Mouse (Mus musculus) limb, embryonic 15.5 days (tissue): ENCODE measurements around the gene Nbl1. TPM values are rescaled to one million over a fixed set of nuclear protein-coding genes. Genes with fewer than 3 reads are reported as not detected.

Experiments used
- ATAC-seq: fragments of 200-750 bp; cut with Nextera tagmentation; 2 replicates; pipeline ENCODE4 v1.8.0; 2017; ENCODE audit warnings: low read depth, moderate TSS enrichment; ENCODE audit not compliant: insufficient number of reproducible peaks, low FRiP score, low TSS enrichment
- H3K27ac ChIP-seq: fragments of 300-500 bp; sonication (generic); 2 replicates; pipeline ENCODE4 v1.5.1; 2015; ENCODE audit warnings: moderate library complexity, mild to moderate bottlenecking, inconsistent platforms
- H3K27me3 ChIP-seq: fragments of 300-500 bp; sonication (generic); 2 replicates; pipeline ENCODE4 v1.6.1; 2015; ENCODE audit warnings: inconsistent platforms
- H3K36me3 ChIP-seq: fragments of 300-500 bp; sonication (generic); 2 replicates; pipeline ENCODE4 v1.6.1; 2015; ENCODE audit warnings: inconsistent platforms
- H3K4me1 ChIP-seq: fragments of 300-500 bp; sonication (generic); 2 replicates; pipeline ENCODE4 v1.6.1; 2015; ENCODE audit warnings: inconsistent platforms
- H3K4me2 ChIP-seq: fragments of 300-500 bp; sonication (generic); 2 replicates; pipeline ENCODE4 v1.6.1; 2015; ENCODE audit warnings: mild to moderate bottlenecking, inconsistent platforms
- H3K4me3 ChIP-seq: fragments of 300-500 bp; sonication (generic); 2 replicates; pipeline ENCODE4 v1.5.1; 2015; ENCODE audit warnings: mild to moderate bottlenecking, inconsistent platforms
- H3K9ac ChIP-seq: fragments of 300-500 bp; sonication (generic); 2 replicates; pipeline ENCODE4 v1.6.1; 2015; ENCODE audit warnings: inconsistent platforms
- H3K9me3 ChIP-seq: fragments of 300-500 bp; sonication (generic); 2 replicates; pipeline ENCODE4 v1.6.1; 2016; ENCODE audit warnings: inconsistent platforms
- whole genome bisulfite sequencing: fragments of 180-500 bp; shearing (Covaris S2); methylation state at CpG from one replicate; pipeline ENCODE4 v1.1.7; 2015; 5-methylcytosine and 5-hydroxymethylcytosine counted together
- polyA plus RNA-seq: library from polyadenylated mRNA; unstranded; fragments of >200 nt; fragmentation: Nextera tagmentation; extraction: Ambion mirVana; gene quantifications from 2 replicates; pipeline ENCODE4 v1.2.1, GENCODE M21; 2015

The Nbl1 gene
- polyA plus RNA-seq, 1 experiment from 2014 or later, result 148 TPM

GRCm38 (mm10) chr4:139055744-139056143 lies 37.0 kb downstream of the Nbl1 start:
- Histone ChIP-seq H3K27me3 (no peaks in the 10 kb centered on the region; the same call in 1 of the 2 replicates), H3K4me1 (no peaks in the 10 kb centered on the region), H3K36me3 (no peaks in the 10 kb centered on the region), H3K9ac (no peak overlapping the region), H3K27ac (no peak overlapping the region), H3K4me2 (no peak overlapping the region), H3K4me3 (no peak overlapping the region), H3K9me3 (no peaks in the 10 kb centered on the region)
- 53% methylated on average over 3 of the region's 3 CpGs for WGBS
- ATAC-seq, result no peak

- no peak for ATAC-seq
- H3K27ac ChIP-seq, result no peak overlapping the region
- WGBS, result 76% methylated on average over 4 of the region's 4 CpGs
- no peak overlapping the region for H3K4me2 ChIP-seq
- no peak overlapping the region for H3K4me3 ChIP-seq
- no peaks in the 10 kb centered on the region for H3K4me1 ChIP-seq
- H3K9ac ChIP-seq, result no peak overlapping the region
- no peaks in the 10 kb centered on the region for H3K36me3 ChIP-seq
- no peaks in the 10 kb centered on the region for H3K9me3 ChIP-seq
- no peaks in the 10 kb centered on the region; the same call in 1 of the 2 replicates for H3K27me3 ChIP-seq
Measured at GRCm38 (mm10) chr4:139055336-139055735, 37.5 kb downstream of the Nbl1 start.

- no peak overlapping the region for H3K9ac ChIP-seq
- no peak overlapping the region for H3K4me3 ChIP-seq
- WGBS, result 44% methylated on average over 9 of the region's 9 CpGs
- H3K27me3 ChIP-seq, result no peaks in the 10 kb centered on the region; the same call in 1 of the 2 replicates
- no peak overlapping the region for H3K4me2 ChIP-seq
- ATAC-seq, result no peak
- no peaks in the 10 kb centered on the region for H3K4me1 ChIP-seq
- H3K36me3 ChIP-seq, result no peaks in the 10 kb centered on the region
- no peaks in the 10 kb centered on the region for H3K9me3 ChIP-seq
- no peak overlapping the region for H3K27ac ChIP-seq
Measured at GRCm38 (mm10) chr4:139054300-139054923, 38.4 kb downstream of the Nbl1 start.

- Histone ChIP-seq H3K9ac (no peak overlapping the region), H3K9me3 (no peaks in the 10 kb centered on the region), H3K27me3 (no peaks in the 10 kb centered on the region; the same call in 1 of the 2 replicates), H3K4me1 (no peaks in the 10 kb centered on the region), H3K4me2 (no peak overlapping the region), H3K27ac (no peak overlapping the region), H3K4me3 (no peak overlapping the region), H3K36me3 (no peaks in the 10 kb centered on the region)
- ATAC-seq, result no peak
- 55% methylated on average over 5 of the region's 5 CpGs for WGBS
Measured at GRCm38 (mm10) chr4:139053391-139053790, 39.4 kb downstream of the Nbl1 start.

- Histone ChIP-seq H3K4me2 (no peak overlapping the region), H3K4me1 (no peaks in the 10 kb centered on the region), H3K9ac (no peak overlapping the region), H3K27me3 (no peaks in the 10 kb centered on the region; the same call in 1 of the 2 replicates), H3K27ac (no peak overlapping the region), H3K36me3 (no peaks in the 10 kb centered on the region), H3K9me3 (no peaks in the 10 kb centered on the region; the same call in 1 of the 2 replicates), H3K4me3 (no peak overlapping the region)
- ATAC-seq, result no peak
- WGBS, result 77% methylated on average over 7 of the region's 7 CpGs
Measured at GRCm38 (mm10) chr4:139052796-139053195, 40.0 kb downstream of the Nbl1 start.

- Histone ChIP-seq H3K4me2 (no peak overlapping the region), H3K27ac (no peak overlapping the region), H3K36me3 (no peaks in the 10 kb centered on the region), H3K4me3 (no peak overlapping the region), H3K9me3 (no peaks in the 10 kb centered on the region; the same call in 1 of the 2 replicates), H3K4me1 (no peaks in the 10 kb centered on the region), H3K9ac (no peak overlapping the region), H3K27me3 (no peaks in the 10 kb centered on the region)
- ATAC-seq, result no peak
- WGBS, result 79% methylated on average over 6 of the region's 6 CpGs
Measured at GRCm38 (mm10) chr4:139048518-139048917, 44.3 kb downstream of the Nbl1 start.

GRCm38 (mm10) chr4:139046354-139046753 lies 46.4 kb downstream of the Nbl1 start:
- Histone ChIP-seq H3K27ac (no peak overlapping the region), H3K9me3 (no peaks in the 10 kb centered on the region; the same call in 1 of the 2 replicates), H3K4me1 (no peaks in the 10 kb centered on the region), H3K4me2 (no peak overlapping the region), H3K9ac (no peak overlapping the region), H3K4me3 (no peak overlapping the region), H3K36me3 (no peaks in the 10 kb centered on the region), H3K27me3 (no peaks in the 10 kb centered on the region)
- no peak for ATAC-seq
- WGBS, result 43% methylated on average over 5 of the region's 5 CpGs

- no peak for ATAC-seq
- Histone ChIP-seq H3K4me3 (no peak overlapping the region), H3K27ac (no peak overlapping the region), H3K4me2 (no peak overlapping the region), H3K9ac (no peak overlapping the region), H3K36me3 (no peaks in the 10 kb centered on the region), H3K4me1 (no peaks in the 10 kb centered on the region), H3K9me3 (no peaks in the 10 kb centered on the region; the same call in 1 of the 2 replicates), H3K27me3 (peaks cover 8% of the 10 kb centered on the region)
- 84% methylated on average over 5 of the region's 5 CpGs for WGBS
Measured at GRCm38 (mm10) chr4:139044566-139044965, 48.2 kb downstream of the Nbl1 start.

GRCm38 (mm10) chr4:139043600-139043999 lies 49.2 kb downstream of the Nbl1 start:
- Histone ChIP-seq H3K4me1 (no peaks in the 10 kb centered on the region; the same call in 1 of the 2 replicates), H3K36me3 (no peaks in the 10 kb centered on the region), H3K4me3 (no peak overlapping the region), H3K27ac (no peak overlapping the region), H3K9me3 (no peaks in the 10 kb centered on the region; the same call in 1 of the 2 replicates), H3K9ac (no peak overlapping the region), H3K27me3 (peaks cover 13% of the 10 kb centered on the region), H3K4me2 (no peak overlapping the region)
- 87% methylated on average over 2 of the region's 2 CpGs for WGBS
- no peak for ATAC-seq

- Histone ChIP-seq H3K36me3 (no peaks in the 10 kb centered on the region), H3K27me3 (peaks cover 13% of the 10 kb centered on the region), H3K27ac (no peak overlapping the region), H3K9ac (no peak overlapping the region), H3K9me3 (no peaks in the 10 kb centered on the region; the same call in 1 of the 2 replicates), H3K4me1 (peaks cover 4% of the 10 kb centered on the region; the same call in 1 of the 2 replicates), H3K4me2 (no peak overlapping the region), H3K4me3 (no peak overlapping the region)
- 69% methylated on average over 5 of the region's 5 CpGs for WGBS
- no peak for ATAC-seq
Measured at GRCm38 (mm10) chr4:139042611-139043010, 50.2 kb downstream of the Nbl1 start.

GRCm38 (mm10) chr4:139040084-139040839 lies 52.5 kb downstream of the Nbl1 start:
- H3K4me2 ChIP-seq, result no peak overlapping the region
- no peak overlapping the region for H3K9ac ChIP-seq
- no peak overlapping the region for H3K27ac ChIP-seq
- H3K4me3 ChIP-seq, result no peak overlapping the region
- H3K27me3 ChIP-seq, result peaks cover 13% of the 10 kb centered on the region
- 7% methylated on average over 10 of the region's 10 CpGs for WGBS
- H3K9me3 ChIP-seq, result no peaks in the 10 kb centered on the region; the same call in 1 of the 2 replicates
- no peak for ATAC-seq
- peaks cover 3% of the 10 kb centered on the region; the same call in 1 of the 2 replicates for H3K36me3 ChIP-seq
- H3K4me1 ChIP-seq, result peaks cover 6% of the 10 kb centered on the region; the same call in 1 of the 2 replicates
